Mouse (Mus musculus) kidney, embryonic 15.5 days (tissue): ENCODE measurements around the gene Prex1. TPM values are rescaled to one million over a fixed set of nuclear protein-coding genes. Genes with fewer than 3 reads are reported as not detected.

Experiments used
- ATAC-seq: fragments of 200-750 bp; cut with Nextera tagmentation; replicated peaks from 2 replicates; pipeline ENCODE4 v1.8.0; 2017; ENCODE audit warnings: moderate TSS enrichment; ENCODE audit not compliant: low FRiP score
- H3K27ac ChIP-seq: fragments of 300-500 bp; sonication (generic); 2 replicates; pipeline ENCODE4 v1.5.1; 2015; ENCODE audit warnings: mild to moderate bottlenecking, inconsistent platforms
- H3K27me3 ChIP-seq: fragments of 300-500 bp; sonication (generic); 2 replicates; pipeline ENCODE4 v1.6.1; 2015; ENCODE audit warnings: inconsistent platforms
- H3K36me3 ChIP-seq: fragments of 300-500 bp; sonication (generic); 2 replicates; pipeline ENCODE4 v1.6.1; 2015; ENCODE audit warnings: inconsistent platforms
- H3K4me1 ChIP-seq: fragments of 300-500 bp; sonication (generic); 2 replicates; pipeline ENCODE4 v1.6.1; 2015; ENCODE audit warnings: inconsistent platforms
- H3K4me2 ChIP-seq: fragments of 300-500 bp; sonication (generic); 2 replicates; pipeline ENCODE4 v1.6.1; 2015; ENCODE audit warnings: moderate library complexity, mild to moderate bottlenecking, inconsistent platforms
- H3K4me3 ChIP-seq: fragments of 300-500 bp; sonication (generic); replicated peaks from 2 replicates; pipeline ENCODE4 v1.5.1; 2015; ENCODE audit warnings: mild to moderate bottlenecking, inconsistent platforms
- H3K9ac ChIP-seq: fragments of 300-500 bp; sonication (generic); 2 replicates; pipeline ENCODE4 v1.6.1; 2015; ENCODE audit warnings: mild to moderate bottlenecking, inconsistent platforms
- H3K9me3 ChIP-seq: fragments of 300-500 bp; sonication (generic); replicated peaks from 2 replicates; pipeline ENCODE4 v1.6.1; 2016; ENCODE audit warnings: inconsistent platforms
- WGBS: fragments of 180-500 bp; shearing (Covaris S2); methylation state at CpG from one replicate; pipeline ENCODE4 v1.1.7; 2015; ENCODE audit warnings: mixed read lengths; 5-methylcytosine and 5-hydroxymethylcytosine counted together
- polyA plus RNA-seq: library from polyadenylated mRNA; unstranded; fragments of >200 nt; fragmentation: Nextera tagmentation; extraction: Ambion mirVana; gene quantifications from 2 replicates; pipeline ENCODE4 v1.2.1, GENCODE M21; 2015

The Prex1 gene
- polyA plus RNA-seq, 1 experiment from 2014 or later = 16.0 TPM

DNA sequence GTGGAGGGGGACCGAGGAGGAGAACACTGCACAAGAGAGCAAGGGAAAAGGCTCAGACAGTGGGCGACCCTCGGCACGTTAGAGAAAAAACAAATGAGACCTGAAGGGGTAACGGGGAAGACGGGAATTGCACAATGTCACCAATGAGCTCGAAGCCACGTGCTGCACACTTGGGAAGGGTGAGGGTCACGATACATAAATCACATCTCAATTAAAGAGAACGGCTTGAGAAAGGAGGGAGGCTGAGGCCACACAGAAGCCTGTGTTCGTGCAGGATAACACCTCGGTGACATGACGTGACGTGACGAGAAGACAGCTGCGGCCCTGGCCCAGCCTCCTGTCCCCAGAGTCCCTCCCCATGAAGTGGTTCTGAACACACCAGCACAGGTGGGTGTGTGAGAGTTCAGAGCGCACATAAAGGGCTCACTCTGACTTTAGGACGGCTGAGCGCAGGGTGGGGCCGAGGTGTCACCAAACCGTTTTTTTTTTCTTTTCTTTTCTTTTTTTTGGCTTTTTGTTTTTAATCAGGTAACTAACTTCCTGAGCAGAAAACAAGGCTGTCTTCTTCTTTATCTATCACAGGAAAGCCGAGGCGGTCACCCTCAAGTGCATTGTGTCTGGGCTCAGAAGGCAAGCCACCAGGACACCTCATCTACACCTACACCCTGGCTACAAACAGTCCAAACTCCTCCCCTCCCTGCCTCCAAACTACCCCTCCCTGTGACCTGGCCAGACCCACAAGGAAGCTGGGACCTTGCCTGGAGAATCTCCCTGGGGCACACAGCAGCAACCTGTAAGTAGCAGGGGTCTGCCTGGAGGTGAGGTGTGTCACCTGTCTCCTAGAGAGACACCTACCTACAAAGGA, 12.2 kb downstream of the Prex1 start:
- Histone ChIP-seq H3K4me1 (peaks cover 35% of the 10 kb centered on the region), H3K27ac (no peak overlapping the region), H3K9ac (no peak overlapping the region), H3K27me3 (0 out of 2 replicates have a peak, but pooled peaks cover 3% of the 10 kb centered on the region), H3K36me3 (peaks cover 6% of the 10 kb centered on the region), H3K4me2 (no peak overlapping the region), H3K4me3 (no peak overlapping the region), H3K9me3 (no peaks in the 10 kb centered on the region)
- no peak for ATAC-seq
- WGBS = 32% methylated on average over 23 of the region's 23 CpGs

DNA sequence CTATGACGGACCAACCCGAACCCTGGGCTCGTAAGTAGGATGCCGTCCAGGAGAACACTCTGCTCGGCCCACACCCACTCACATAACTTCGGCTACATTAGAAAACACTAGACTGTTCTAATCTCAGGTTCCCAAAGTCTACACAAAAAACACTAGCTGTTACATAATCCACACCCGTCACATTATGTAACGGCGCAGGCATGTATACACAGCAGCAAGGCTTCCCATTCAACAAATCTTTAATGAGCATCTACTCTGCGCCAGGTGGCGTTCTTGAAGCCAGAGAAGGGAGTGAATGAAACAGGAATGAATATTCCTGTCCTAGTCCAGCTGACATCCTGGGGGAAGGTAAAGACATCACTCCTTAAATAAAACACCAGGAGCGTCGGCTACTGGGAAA, 12.9 kb downstream of the Prex1 start:
- H3K27me3 ChIP-seq = 0 out of 2 replicates have a peak, but pooled peaks cover 3% of the 10 kb centered on the region
- ATAC-seq = no peak
- WGBS = 67% methylated on average over 13 of the region's 13 CpGs
- H3K4me3 ChIP-seq = no peak overlapping the region
- no peak overlapping the region for H3K27ac ChIP-seq
- peaks cover 6% of the 10 kb centered on the region for H3K36me3 ChIP-seq
- H3K9me3 ChIP-seq = no peaks in the 10 kb centered on the region
- peaks cover 32% of the 10 kb centered on the region for H3K4me1 ChIP-seq
- H3K9ac ChIP-seq = no peak overlapping the region
- H3K4me2 ChIP-seq = no peak overlapping the region

DNA sequence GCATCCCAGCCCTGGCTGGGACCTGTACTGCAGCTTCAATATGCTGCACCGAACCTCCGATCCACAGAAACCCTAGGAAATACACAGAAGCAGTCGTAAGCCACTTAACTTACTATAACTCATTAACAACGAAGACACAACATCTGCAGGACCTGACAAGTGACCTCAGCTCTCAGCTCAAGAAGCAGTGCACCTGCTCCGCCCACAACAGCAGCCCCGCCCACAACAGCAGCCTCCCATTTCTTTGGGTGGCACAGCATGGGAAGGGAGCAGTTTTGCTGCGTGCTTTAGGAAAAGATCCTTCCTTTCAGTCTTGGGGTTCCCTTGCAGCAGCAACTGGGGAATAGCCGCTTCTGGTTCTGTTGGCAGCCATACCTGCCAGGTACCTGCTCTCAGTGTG, 13.5 kb downstream of the Prex1 start:
- no peak overlapping the region for H3K9ac ChIP-seq
- H3K9me3 ChIP-seq = no peaks in the 10 kb centered on the region
- ATAC-seq = no peak
- H3K27me3 ChIP-seq = 0 out of 2 replicates have a peak, but pooled peaks cover 3% of the 10 kb centered on the region
- 47% methylated on average over 8 of the region's 8 CpGs for WGBS
- H3K4me3 ChIP-seq = no peak overlapping the region
- no peak overlapping the region for H3K27ac ChIP-seq
- peaks cover 6% of the 10 kb centered on the region for H3K36me3 ChIP-seq
- no peak overlapping the region for H3K4me2 ChIP-seq
- H3K4me1 ChIP-seq = peaks cover 32% of the 10 kb centered on the region

DNA sequence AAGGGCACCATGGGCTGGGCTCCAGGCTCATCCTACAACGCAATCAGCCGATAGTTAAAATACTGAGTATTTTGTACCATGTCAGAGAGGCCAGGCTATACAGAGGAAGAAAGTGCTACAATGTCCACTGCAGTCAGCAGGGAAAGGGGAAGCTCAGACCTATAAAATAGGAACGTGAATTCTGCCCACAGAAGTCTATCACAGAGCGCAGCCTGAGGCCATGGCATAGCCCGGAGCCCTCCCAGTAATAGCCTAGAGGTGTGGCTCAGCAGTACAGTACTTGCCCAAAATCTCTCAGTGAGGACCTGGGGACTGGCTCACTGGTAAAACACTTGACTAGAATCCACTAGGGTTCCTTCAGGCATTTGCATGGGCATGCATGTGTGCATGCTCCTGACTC, 14.1 kb downstream of the Prex1 start:
- WGBS = 89% methylated on average over 5 of the region's 5 CpGs
- H3K27me3 ChIP-seq = 0 out of 2 replicates have a peak, but pooled peaks cover 3% of the 10 kb centered on the region
- H3K4me3 ChIP-seq = no peak overlapping the region
- no peak overlapping the region for H3K27ac ChIP-seq
- H3K4me1 ChIP-seq = peaks cover 31% of the 10 kb centered on the region
- H3K9ac ChIP-seq = no peak overlapping the region
- no peak overlapping the region for H3K4me2 ChIP-seq
- no peak for ATAC-seq
- H3K36me3 ChIP-seq = peaks cover under 1% of the 10 kb centered on the region; the same call in 1 of the 2 replicates
- no peaks in the 10 kb centered on the region for H3K9me3 ChIP-seq

DNA sequence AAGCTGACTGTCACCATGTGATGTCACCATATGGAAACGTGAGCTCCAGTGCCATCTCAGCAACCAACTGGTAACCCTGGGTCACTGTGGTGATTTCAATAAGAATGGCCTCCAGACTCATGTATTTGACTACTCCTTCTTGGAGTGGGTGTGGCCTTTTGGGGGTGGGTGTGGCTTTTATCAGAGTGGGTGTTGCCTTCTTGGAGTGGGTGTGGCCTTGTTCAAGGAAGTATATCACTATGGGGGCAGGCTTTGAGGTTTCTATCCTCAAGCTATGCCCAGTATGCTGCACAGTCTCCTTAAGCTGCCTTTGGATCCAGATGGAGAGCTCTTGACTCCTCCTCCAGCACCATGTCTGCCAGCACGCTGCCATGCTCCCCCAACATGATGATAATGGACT, 19.0 kb downstream of the Prex1 start:
- no peak for ATAC-seq
- 89% methylated on average over 2 of the region's 2 CpGs for WGBS
- H3K27ac ChIP-seq = no peak overlapping the region

DNA sequence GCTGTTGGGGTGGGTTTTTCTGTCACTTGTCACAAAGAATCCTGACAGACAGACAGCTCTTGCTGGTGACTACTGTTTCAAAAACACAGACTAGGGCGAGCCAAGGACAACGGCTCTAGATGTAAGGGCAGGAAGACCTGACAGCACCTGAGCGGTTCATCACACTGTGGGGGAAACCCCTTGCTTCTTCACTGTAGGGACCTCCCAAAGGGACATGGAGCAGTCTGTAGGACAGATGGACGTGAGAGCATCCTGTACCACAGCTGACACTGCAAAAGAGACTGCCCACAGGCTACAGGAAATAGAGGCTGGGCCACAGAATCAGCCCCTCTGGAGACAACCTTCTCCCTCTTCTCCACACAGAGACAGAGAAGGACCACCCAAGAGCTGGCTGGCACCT, 20.2 kb downstream of the Prex1 start:
- Histone ChIP-seq H3K36me3 (no peaks in the 10 kb centered on the region), H3K4me1 (no peaks in the 10 kb centered on the region), H3K9ac (no peak overlapping the region), H3K9me3 (no peaks in the 10 kb centered on the region), H3K27ac (no peak overlapping the region), H3K4me2 (no peak overlapping the region), H3K4me3 (no peak overlapping the region), H3K27me3 (no peaks in the 10 kb centered on the region)
- WGBS = 78% methylated on average over 4 of the region's 4 CpGs
- no peak for ATAC-seq

More for the DNA sequence above, 19.0 kb downstream of the Prex1 start:
- Histone ChIP-seq H3K4me2 (no peak overlapping the region), H3K27me3 (no peaks in the 10 kb centered on the region), H3K36me3 (no peaks in the 10 kb centered on the region), H3K9me3 (no peaks in the 10 kb centered on the region), H3K4me1 (no peaks in the 10 kb centered on the region), H3K9ac (no peak overlapping the region), H3K4me3 (no peak overlapping the region)

DNA sequence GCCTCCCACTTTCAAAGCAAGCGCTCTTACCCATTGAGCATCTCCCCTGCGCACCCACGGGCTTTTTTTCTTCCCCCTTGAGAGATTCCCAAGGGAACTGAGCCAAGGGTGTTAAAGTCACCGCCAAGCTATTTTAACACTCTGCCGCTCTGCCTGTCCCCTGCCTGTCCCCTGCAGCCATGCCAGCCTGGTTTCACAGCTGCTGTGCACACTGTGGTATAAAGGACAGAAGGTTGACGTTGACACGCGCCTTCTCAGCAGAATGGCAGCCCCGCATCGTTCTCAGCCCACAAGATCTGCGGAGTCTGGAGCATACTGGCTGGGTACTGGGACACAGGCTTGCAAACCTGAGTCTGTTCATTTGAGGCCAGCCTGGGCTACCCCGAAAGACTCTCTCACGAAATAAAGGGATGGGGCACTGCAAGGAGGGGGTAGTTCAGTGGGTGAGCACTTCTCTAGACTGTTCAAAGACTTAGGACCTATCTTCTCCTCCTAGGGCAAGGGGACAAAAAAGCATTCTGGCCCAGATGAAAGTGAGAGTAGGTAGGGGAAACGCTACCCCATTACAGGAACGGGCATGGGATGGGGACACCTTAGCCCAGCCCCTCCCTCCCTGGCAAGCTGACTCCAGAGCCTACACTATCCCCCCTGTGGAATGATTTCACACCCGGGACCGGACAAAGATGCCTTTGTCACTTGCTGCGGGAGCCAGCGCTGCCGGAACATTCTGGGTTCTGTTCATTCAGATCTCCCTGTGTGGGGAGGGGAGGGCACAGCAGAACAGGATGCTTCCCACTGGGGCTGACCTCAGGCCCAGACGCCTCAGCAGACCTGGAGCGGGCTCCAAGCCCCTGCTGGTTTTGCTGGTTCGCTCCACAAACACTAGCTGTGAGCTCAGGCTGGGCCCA, 21.8 kb downstream of the Prex1 start:
- Histone ChIP-seq H3K36me3 (no peaks in the 10 kb centered on the region), H3K4me3 (no peak overlapping the region), H3K4me2 (no peak overlapping the region), H3K27ac (no peak overlapping the region), H3K9me3 (no peaks in the 10 kb centered on the region), H3K9ac (no peak overlapping the region), H3K27me3 (no peaks in the 10 kb centered on the region), H3K4me1 (0 out of 2 replicates have a peak, but pooled peaks cover 7% of the 10 kb centered on the region)
- ATAC-seq = no peak
- 68% methylated on average over 23 of the region's 23 CpGs for WGBS

DNA sequence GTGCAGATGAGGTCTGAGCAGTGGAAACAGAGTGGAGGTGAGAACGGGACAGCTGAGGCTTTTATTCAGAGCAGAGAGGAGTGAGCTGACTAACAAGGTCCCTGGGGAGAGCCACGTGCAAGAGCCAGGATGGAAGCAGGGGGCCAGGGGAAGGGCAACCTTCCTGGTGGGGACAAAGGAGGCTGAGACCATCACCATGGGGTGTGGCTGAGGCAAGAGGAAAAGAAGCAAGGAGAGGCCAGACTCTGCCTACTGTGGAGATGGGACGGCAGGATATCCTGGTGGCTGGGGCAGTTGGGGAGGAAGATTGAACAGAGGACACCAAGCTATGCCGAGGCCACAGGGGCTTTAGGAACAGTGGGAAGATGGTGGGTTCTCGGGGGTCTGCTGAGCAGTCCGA, 26.7 kb downstream of the Prex1 start:
- peak overlapping the region; percentile 52 for H3K27ac ChIP-seq
- peaks cover 22% of the 10 kb centered on the region for H3K4me1 ChIP-seq
- H3K9ac ChIP-seq = no peak overlapping the region
- WGBS = 39% methylated on average over 6 of the region's 6 CpGs
- H3K36me3 ChIP-seq = no peaks in the 10 kb centered on the region
- H3K27me3 ChIP-seq = no peaks in the 10 kb centered on the region
- H3K4me2 ChIP-seq = no peak overlapping the region
- H3K9me3 ChIP-seq = no peaks in the 10 kb centered on the region
- peak; percentile 40; the same call in 1 of the 2 replicates for ATAC-seq
- no peak overlapping the region for H3K4me3 ChIP-seq

DNA sequence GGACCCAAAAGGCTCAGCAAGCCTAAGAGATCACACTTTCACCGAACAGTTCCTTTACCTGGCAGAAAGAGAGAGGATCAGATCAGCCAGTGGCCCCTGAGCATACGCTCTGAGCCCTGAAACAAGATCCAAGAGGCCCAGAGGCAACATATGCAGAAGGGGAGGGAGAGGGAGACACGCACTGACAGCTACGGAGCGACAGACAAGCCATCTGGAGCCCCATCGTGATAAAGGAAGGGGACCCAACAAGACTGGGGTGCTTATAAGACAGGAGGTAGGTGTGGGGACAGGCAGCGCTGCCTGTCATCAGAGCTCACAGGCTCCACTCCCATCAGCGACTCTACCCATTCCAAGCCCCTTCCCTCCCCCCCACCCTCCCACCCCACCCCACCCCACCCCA, 27.8 kb downstream of the Prex1 start:
- no peak for ATAC-seq
- no peak overlapping the region for H3K4me2 ChIP-seq
- no peaks in the 10 kb centered on the region for H3K9me3 ChIP-seq
- H3K36me3 ChIP-seq = no peaks in the 10 kb centered on the region
- H3K4me1 ChIP-seq = peaks cover 22% of the 10 kb centered on the region
- H3K4me3 ChIP-seq = no peak overlapping the region
- H3K27me3 ChIP-seq = no peaks in the 10 kb centered on the region
- H3K27ac ChIP-seq = no peak overlapping the region
- 54% methylated on average over 7 of the region's 8 CpGs for WGBS
- H3K9ac ChIP-seq = no peak overlapping the region

DNA sequence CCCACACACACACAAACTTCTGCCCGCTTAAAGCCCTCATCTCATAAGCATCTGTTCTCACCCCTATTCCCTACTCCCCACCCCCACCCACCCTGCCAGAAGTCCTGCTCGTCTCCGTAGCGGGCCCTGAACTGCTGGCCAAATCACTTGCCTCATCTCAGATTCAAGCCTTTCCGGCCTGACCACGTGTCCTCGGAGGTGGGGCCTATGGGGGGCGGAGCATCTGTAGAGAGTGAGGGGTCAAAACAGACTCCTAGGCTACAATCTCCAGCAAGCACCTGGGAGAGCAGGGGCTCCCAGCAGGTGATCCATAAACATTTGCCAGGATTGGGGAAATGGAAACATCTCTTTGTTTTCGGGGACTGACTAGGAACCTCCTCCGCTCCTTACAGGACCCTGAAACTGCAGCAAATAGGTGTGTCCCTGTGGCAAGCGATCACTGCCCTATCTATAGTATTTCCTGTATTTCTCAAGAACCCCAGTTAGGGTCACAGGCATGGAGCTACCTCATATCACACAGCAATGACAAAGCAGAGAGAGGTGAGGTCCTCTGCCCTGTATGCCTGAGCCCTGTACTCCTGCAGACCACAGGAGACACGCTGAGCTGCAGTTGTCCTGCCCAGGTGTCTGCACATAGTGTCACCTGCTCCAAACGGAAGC, 29.6 kb downstream of the Prex1 start:
- 0 out of 2 replicates have a peak overlapping the region, but pooled peaks have one; percentile 3 for H3K4me2 ChIP-seq
- H3K27me3 ChIP-seq = no peaks in the 10 kb centered on the region
- no peak for ATAC-seq
- H3K36me3 ChIP-seq = no peaks in the 10 kb centered on the region
- H3K4me1 ChIP-seq = peaks cover 26% of the 10 kb centered on the region
- H3K4me3 ChIP-seq = no peak overlapping the region
- no peaks in the 10 kb centered on the region for H3K9me3 ChIP-seq
- no peak overlapping the region for H3K27ac ChIP-seq
- WGBS = 20% methylated on average over 13 of the region's 13 CpGs
- no peak overlapping the region for H3K9ac ChIP-seq

DNA sequence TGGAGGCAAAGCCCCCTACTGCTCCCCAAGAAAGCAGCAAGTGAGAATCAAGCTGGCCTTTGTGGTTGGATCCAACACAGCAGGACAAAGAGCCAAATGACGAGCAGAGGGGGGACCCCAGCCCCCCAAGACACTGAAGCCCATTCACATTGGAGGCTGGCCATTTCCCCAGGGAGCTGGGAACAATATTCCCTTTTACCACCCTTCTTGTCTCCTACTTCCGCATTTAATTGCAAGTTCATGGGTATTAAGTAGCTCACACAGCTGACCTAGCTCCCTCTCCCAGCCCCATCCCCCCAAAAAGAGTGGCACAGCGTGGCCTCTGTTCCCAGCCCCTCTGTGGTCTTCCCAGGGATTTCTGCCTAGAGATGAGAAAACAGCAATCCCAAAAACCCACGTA, 30.8 kb downstream of the Prex1 start:
- no peak overlapping the region for H3K9ac ChIP-seq
- WGBS = 46% methylated on average over 4 of the region's 4 CpGs
- H3K27me3 ChIP-seq = no peaks in the 10 kb centered on the region
- no peaks in the 10 kb centered on the region for H3K36me3 ChIP-seq
- no peaks in the 10 kb centered on the region for H3K9me3 ChIP-seq
- H3K27ac ChIP-seq = no peak overlapping the region
- ATAC-seq = no peak
- no peak overlapping the region for H3K4me3 ChIP-seq
- no peak overlapping the region for H3K4me2 ChIP-seq
- H3K4me1 ChIP-seq = peaks cover 33% of the 10 kb centered on the region
